Mouse (Mus musculus): ENCODE results near the gene Sf3a3. TPM values are rescaled to one million over a fixed set of nuclear protein-coding genes. Genes with fewer than 3 reads are reported as not detected.

Sf3a3 gene
- total RNA-seq, 2 experiments from 2014 or later = 10.1 to 12.8 TPM

DNA sequence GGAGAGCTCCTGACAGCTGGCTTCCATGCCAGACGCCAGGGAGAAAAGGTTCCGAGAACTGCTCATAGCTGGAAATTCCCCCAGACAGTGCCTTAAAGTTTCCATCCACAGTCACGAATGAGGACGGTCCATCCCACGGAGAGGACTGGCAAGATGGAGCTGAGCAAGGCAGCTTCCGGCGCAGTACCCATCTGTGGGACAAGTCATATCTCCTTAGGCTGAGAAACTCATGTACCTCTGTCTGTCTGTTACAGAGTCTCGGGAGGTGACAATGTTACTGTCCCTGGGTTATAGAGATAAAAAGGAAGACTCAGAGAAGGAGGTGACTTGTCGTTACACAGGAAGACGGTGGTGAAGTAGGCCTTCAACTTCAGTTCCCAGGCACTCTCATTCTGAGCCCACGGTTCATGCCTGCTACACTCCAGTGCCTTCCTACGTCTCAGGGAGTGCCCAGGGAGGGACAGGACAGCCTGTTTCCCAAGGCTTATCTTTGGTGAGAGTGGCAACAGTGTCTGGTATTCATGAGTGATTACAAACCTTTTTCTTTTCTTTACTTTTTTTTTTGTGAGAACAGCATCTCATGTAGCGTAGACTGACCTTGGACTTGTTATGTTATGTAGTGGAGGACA, 54.5 kb downstream of the Sf3a3 start:
- DNase-seq = no peak
- intact Hi-C loops (cut with DNase I) = no loop called here

DNA sequence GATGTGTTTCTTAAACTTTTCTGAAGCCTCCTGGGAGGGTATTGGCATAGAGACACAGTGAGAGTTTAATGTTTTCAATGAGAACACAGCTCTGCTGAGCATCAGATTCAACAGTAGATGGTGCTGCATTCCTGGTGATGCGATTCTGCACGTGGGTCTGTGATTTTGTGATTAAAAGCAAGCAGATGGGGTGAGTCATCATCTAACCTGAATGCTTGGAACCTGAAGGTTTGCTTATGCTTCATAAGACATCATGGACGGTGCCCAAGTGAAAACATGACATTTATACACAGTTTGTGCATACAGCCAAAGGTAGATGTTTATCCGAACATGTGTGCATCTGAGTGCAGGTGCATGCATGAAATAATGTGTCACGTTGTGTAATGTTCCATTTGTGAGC, 56.0 kb downstream of the Sf3a3 start:
- intact Hi-C loops (cut with DNase I) = no loop called here
- DNase-seq = no peak

DNA sequence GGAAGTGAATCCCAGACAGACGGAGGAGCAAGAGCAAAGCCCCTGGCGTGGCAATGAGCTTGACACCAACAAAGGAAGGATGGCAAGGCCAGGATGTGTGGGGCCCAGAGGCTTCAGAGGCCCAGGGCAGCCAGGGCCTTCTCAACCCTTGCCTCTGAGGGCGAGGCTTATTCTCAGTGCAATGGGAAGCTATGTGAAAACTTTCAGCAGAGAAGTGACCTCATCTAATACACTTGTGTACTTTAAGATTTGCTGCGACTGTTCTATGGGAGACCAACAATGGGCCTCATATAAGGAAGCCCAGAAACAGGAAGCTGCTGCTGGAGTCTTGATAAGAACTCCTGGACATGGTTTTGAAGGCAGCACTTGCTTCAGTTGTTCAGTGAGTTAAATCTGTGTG, 57.5 kb downstream of the Sf3a3 start:
- DNase-seq = no peak
- intact Hi-C loops (cut with DNase I) = no loop called here

DNA sequence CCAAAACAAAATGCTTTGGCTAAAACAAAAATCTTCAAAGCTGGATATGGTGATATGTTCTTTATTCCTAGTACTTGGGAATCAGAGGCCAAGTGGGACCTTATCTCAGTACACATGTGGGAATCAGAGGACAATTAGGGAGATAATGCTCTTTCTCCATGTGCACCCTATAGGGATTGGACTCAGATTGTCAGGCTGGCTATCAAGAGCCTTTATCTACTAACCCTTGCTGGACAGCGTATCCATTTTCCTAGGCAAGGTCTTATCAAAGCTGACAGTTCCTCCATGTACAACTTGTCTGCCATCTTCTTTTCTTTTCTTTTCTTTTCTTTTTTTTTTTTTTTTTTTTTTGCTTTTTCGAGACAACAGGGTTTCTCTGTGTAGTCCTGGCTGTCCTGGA, 58.9 kb downstream of the Sf3a3 start:
- intact Hi-C loops (cut with DNase I) = no loop called here
- DNase-seq = no peak

DNA sequence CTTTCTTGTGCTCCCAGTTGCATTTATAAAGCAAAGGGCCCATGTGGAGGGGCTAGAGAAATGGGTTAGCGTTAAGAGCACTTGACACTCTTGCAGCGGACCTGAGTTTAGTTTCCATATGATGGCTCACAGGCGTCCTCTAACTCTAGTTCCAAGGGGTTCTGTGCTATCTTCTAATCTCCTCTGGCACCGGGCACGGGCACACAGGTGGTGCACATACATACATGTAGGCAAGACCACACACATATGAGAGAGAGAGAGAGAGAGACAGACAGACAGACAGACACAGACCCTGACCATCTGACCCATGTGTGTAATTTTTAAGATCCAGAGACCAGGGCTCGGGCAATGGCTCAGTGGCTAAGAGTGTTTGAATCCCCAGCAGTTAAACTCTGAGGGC, 59.4 kb downstream of the Sf3a3 start:
- intact Hi-C loops (cut with DNase I) = no loop called here

DNA sequence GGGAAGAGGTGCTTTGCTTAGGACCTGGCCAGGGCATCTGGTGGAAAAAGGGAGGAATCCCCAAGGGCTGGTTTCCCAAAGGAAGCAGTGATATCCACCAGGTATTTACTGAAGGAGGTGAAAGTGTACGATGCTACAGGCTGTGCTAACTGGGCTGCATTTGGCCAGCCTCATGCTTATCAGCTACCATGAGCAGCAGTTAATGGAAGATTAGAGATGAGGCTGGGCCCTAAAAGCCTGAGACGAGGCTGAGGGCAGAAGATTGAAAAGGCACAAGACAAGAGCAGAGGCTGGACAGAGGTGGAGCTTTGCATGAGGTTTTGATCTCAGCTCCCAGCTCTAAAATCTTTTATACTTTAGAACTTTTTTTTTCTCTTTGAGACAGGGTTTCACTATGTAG, 59.9 kb downstream of the Sf3a3 start:
- intact Hi-C loops (cut with DNase I) = no loop called here
- DNase-seq = no peak

More for the DNA sequence above, 59.4 kb downstream of the Sf3a3 start:
- no peak for DNase-seq

DNA sequence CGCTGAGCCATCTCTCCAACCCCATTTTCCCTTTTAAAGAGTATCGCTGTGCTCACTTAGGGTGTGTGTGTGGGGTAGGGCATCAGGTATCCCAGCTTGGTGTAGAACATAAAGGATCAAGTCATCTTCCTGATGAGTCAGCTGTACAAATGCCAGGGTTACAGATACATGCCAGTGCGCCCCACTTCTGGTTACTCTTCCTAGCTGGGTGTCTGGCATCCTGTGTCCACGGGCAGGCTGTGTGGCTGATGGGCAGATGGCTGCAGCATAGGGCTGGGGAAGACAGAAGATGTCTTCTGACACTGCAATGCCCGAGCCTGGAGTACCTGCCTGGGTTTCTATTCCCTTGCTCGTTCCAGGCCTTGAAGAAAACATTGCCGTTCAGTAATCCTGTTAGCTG, 66.8 kb downstream of the Sf3a3 start:
- DNase-seq = no peak
- intact Hi-C loops (cut with DNase I) = no loop called here

Small RNA genes within 50 kb of the gene (microRNA-seq; reads per million reads assigned to microRNA genes)
- gene Gm24721 = 0 reads per million in 2 experiments
- gene Mir697 = 0 reads per million in 2 experiments
- 0 reads per million in 2 experiments for gene Mir698

Other genes starting within 250 kb of the Sf3a3 start
- not detected for gene 3100002H09Rik, start 104.0 kb upstream of the Sf3a3 start, total RNA-seq (2021)
- gene Pou3f1, start 58.0 kb upstream of the Sf3a3 start, total RNA-seq (2021) = under 1 TPM; 0.31 to 0.52 TPM
- gene Utp11, start 21.2 kb upstream of the Sf3a3 start, total RNA-seq (2021) = 10 to 100 TPM; 15.4 to 16.7 TPM
- 100 to 1,000 TPM; 216 to 338 TPM for gene Fhl3, start 14.1 kb upstream of the Sf3a3 start, total RNA-seq (2021)
- 10 to 100 TPM; 10.8 to 11.0 TPM for gene Inpp5b, start 27.1 kb downstream of the Sf3a3 start, total RNA-seq (2021)
- gene Mtf1, start 87.3 kb downstream of the Sf3a3 start, total RNA-seq (2021) = 10 to 100 TPM; 11.6 to 12.2 TPM
- 1 to 10 TPM; 6.1 to 9.4 TPM for gene Yrdc, start 135.9 kb downstream of the Sf3a3 start, total RNA-seq (2021)
- 10 to 100 TPM; 19.6 to 20.4 TPM for gene 1110065P20Rik, start 136.4 kb downstream of the Sf3a3 start, total RNA-seq (2021)
- under 1 TPM; 0.39 to 0.43 TPM for gene Maneal, start 147.4 kb downstream of the Sf3a3 start, total RNA-seq (2021)
- not detected for gene Epha10, start 166.1 kb downstream of the Sf3a3 start, total RNA-seq (2021)
- 1 to 10 TPM; 5.9 to 6.0 TPM for gene 9930104L06Rik, start 222.3 kb downstream of the Sf3a3 start, total RNA-seq (2021)
- 1 to 10 TPM in 1 of 2 experiments, under 1 TPM in 1; 0.64 to 1.0 TPM for gene Cdca8, start 224.5 kb downstream of the Sf3a3 start, total RNA-seq (2021)